Mouse (Mus musculus): ENCODE data around the gene Lclat1.
"Not testable (repeated sequence)": the region's sequence is repeated elsewhere in the genome, so short reads cannot be mapped to it uniquely, and the experiment has no call there.

The Lclat1 gene

DNA sequence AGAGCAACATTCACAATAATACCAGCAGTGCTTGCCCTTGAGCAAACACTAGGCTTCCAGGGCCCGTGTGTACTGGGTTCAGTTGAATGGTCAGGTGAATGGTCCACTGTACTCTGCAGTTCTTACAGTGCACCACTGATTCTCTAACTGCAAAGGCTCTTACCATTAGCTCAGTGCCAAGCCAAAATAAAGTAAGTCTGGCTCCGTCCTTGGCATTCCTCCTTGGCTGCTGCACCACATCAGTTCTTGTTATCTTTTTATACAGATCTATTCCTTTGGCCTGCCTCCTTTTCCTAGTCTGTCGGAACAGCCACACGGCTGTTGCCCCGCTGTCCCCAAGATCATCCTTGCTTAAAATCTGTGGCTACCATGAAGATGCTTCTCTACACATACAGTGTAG, 130.7 kb downstream of the Lclat1 start:
- no peak for DNase-seq (ENCODE audit: low spot score)

DNA sequence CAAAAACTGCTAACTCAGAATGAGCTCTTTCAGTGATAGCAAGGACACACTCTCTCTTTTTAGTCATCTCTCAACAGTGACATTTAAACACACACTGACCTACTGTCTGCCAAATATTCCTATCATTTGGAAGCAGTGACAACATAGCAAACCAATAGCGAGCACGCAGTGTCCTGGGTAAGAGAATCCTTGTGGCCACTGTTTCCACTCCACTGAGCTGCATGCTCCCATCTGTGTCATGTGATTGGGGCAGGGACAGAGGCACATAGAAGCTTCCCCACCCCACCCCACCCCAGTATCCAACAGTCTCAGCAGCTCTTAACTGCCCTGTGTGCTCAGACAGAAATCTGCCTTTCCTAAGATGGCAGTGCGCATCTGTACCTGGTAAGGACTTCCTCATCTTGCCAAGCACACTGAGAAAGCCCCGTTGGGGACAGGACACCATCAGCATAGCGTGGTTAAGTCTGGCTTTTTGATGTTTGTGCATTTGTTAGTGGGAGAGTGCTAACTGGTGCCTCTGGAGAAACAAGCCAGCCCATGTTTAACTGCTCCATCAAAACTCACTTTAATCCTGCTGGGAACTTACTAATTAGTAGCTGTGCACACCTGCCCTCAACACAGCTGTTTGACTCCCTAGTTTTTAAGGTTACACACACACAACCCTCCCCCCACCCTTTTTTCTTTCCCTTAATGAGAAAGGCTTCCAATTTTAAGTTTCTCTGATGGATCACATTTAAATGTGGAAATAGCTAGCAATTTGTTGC, 133.5 kb downstream of the Lclat1 start:
- DNase-seq (ENCODE audit: low spot score), result no peak

DNA sequence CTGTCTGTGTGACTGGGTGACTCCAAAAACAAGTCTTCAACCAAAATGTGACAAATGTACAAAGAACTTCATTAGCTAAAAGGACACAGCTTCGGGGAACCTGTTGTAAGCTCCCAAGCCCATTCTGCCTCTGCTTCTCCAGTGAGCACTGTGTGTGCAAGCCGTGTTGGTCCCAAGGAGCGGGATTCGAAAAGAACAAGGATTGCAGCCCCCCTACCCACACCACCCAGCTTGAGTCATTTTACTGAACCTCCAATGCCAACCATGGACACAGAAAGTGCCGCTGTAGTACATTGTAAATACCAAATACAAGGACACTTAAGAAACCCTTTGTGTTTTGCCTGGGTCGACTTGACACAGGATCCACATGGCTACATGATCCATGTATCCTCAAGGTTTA, 135.9 kb downstream of the Lclat1 start:
- no peak for DNase-seq (ENCODE audit: low spot score)

- no peak for DNase-seq (ENCODE audit: low spot score)
Observed at GRCm38 (mm10) chr17:73244596-73244995, 136.8 kb downstream of the Lclat1 start.

GRCm38 (mm10) chr17:73245089-73245684, 137.4 kb downstream of the Lclat1 start:
- DNase-seq (ENCODE audit: low spot score), result no peak

DNA sequence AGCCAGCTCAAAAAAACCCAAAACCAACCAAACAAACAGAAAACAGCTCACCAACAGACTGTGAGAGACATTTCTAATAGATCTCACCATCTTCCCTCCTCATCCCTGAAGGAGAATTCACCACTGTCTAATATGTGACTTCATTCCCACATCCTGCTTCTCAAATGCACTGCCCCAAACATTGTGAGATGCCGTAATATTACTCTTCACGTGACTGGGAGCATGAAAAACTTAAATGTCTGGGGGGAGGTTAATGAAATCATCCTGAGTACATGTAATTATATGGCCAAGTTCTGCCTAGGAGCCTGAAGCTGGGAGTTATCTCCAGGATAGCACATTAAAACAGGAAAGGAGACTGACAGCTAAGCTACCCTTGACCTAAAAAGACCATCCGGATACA, 138.3 kb downstream of the Lclat1 start:
- no peak for DNase-seq (ENCODE audit: low spot score)

GRCm38 (mm10) chr17:73246926-73247325, 139.1 kb downstream of the Lclat1 start:
- DNase-seq (ENCODE audit: low spot score), result no peak

- no peak for DNase-seq (ENCODE audit: low spot score)
Observed at GRCm38 (mm10) chr17:73247758-73248157, 140.0 kb downstream of the Lclat1 start.

GRCm38 (mm10) chr17:73250488-73251141, 142.8 kb downstream of the Lclat1 start:
- DNase-seq (ENCODE audit: low spot score), result no peak

- no peak for DNase-seq (ENCODE audit: low spot score)
Observed at GRCm38 (mm10) chr17:73251142-73251502, 143.3 kb downstream of the Lclat1 start.

GRCm38 (mm10) chr17:73251812-73252608, 144.2 kb downstream of the Lclat1 start:
- no peak for DNase-seq (ENCODE audit: low spot score)

- no peak for DNase-seq (ENCODE audit: low spot score)
Observed at GRCm38 (mm10) chr17:73253291-73253969, 145.6 kb downstream of the Lclat1 start.

- no peak for DNase-seq (ENCODE audit: low spot score)
Observed at GRCm38 (mm10) chr17:73255801-73256200, 148.0 kb downstream of the Lclat1 start.

- no peak for DNase-seq (ENCODE audit: low spot score)
Observed at GRCm38 (mm10) chr17:73258620-73259019, 150.8 kb downstream of the Lclat1 start.

DNA sequence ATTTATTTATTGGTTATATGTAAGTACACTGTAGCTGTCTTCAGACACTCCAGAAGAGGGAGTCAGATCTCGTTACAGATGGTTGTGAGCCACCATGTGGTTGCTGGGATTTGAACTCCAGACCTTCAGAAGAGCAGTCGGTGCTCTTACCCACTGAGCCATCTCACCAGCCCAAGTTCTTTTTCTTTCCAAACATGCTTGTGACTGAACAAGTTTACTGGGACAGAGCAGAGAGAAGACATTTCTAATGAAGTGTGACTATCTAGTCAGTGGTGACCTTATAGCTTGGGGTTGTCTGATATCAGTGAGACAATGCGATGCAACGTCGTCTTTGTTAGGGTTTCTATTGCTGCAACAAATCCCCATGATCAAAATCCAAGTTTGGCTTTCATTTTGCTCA, 151.5 kb downstream of the Lclat1 start:
- not testable (repeated sequence) for DNase-seq (ENCODE audit: low spot score)

- no peak for DNase-seq (ENCODE audit: low spot score)
Observed at GRCm38 (mm10) chr17:73262558-73262957, 154.8 kb downstream of the Lclat1 start.

- no peak for DNase-seq (ENCODE audit: low spot score)
Observed at GRCm38 (mm10) chr17:73263077-73263501, 155.3 kb downstream of the Lclat1 start.

DNA sequence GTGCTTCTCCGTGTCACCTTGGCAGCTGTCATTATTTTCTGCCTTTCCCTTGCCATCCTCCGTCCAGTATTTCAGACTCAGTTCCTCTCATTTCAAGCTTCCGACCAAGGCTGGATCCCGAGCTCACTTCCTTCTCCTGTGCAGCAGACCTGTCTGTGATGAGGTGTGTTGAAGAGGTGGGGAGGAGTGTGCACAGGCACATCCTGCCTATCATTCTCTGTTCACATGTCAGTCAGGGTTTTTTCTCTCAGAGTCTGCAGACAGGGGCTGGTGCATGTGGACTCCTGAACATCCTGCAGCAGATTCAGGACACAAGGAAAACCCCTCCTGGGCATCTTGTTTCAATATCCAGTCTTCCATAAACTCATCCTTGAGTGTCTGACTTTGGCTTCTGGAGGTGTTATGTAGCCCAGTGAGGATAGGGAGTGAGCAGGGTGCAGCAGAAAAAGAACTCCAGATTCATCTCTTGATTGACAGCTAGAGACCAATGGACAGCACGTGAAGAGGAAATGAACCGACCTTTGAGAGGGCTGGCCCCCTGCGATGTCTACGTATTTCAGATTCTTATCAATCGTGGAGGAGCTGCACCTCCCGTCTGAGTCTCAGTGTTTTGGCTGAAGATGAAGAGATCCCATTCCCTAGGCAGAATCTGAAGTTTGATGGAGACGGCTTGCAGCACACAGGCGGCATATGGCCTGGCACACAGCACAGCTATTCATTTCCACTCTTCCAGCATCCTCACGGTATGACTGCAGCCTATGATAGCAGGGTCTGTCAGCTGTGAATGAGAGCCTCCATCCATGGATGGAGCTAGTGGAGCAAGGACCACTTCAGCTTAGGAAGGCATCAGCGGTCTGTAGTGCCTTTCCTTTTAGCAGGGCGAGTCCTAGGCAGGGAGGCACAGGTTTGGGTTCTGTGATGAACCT, 163.3 kb downstream of the Lclat1 start:
- DNase-seq (ENCODE audit: low spot score), result no peak

DNA sequence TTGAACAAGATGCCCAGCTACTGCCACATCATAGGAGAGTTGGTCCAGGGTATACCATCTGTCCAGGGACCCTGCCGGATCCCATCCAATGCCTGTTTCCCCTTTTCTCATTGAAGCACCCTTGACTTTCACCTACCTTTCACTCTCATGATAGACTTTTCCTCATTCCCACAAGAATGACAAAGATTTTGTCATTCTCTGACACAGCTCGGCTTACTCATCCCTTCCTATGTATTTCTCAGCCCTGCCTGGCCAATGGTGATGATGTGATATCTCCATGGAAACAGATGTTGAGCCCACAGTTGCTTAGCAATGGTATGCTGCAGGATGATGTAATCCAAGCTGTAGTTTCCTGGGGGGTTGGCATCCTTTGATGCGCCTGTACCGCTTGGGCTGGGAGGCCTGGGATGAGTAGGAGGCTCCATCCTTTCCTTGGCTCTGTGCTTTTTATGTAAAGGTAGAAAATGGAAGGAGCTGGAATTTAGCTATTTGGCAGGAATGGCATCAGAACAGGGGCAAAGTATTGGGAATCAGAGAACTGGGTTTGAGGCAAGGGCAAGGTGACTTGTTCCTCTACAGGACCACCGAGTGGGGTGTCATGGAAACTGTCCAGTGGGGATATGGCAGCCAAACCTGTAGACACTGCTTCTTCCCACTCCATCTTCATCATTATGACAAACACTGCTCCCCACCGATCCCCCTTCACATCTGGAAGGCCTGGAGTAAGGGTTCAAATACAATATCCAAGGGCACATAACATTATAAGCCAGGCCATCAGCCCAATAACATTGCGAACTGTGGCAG, 164.2 kb downstream of the Lclat1 start:
- DNase-seq (ENCODE audit: low spot score), result no peak

- DNase-seq (ENCODE audit: low spot score), result no peak
Observed at GRCm38 (mm10) chr17:73273809-73274208, 166.0 kb downstream of the Lclat1 start.

All from testis, postnatal 14 days (tissue).